22 mouse cellular contexts compared by ENCODE assay signal in the genomic region with DNA sequence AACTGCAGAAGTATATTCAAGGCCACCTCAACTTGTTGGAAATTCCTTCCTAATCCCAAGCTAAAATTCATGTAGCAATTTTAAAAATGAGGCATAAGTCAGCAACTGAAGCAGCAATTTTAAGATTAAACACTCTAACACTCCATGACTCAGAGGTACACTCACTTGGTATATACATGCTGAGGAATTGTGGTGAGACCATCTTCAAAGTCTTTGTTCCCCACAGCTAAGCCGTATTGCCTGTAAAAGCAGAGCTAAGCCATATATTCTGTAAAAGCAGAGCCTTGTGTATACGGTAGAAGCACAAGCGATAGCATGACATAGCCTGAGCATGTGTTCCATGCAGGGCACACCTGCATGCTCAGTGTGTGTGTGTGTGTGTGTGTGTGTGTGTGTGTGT.
DNase-seq lines count a peak whose midpoint lies in the region; ATAC-seq and TF ChIP-seq lines count a peak whose summit lies in the region.
"Had no signal": no experiment of that assay in that cellular context is flagged by ENCODE, and none has a peak within 500 bp of the region (broad histone marks: within the 10 kb centered on the region; RNA-seq: fewer than 3 reads in every experiment).

No protein-coding gene starts in this region.

- H3K4me2 ChIP-seq in midbrain, embryonic 15.5 days: no peak overlapping the region
- H3K4me2 ChIP-seq: forebrain, embryonic 15.5 days; heart, embryonic 12.5 days; hindbrain, embryonic 14.5 days; kidney, embryonic 15.5 days; liver, embryonic 12.5 days had no signal

- H3K79me2 ChIP-seq in MEL (ENCODE audit: control insufficient read depth, insufficient read depth, low read length, poor library complexity): no peaks in the 10 kb centered on the region

- no peak overlapping the region for H3K9ac ChIP-seq in MEL (ENCODE audit: control insufficient read depth, low read depth, low read length, poor library complexity, severe bottlenecking)
- no peak overlapping the region for H3K9ac ChIP-seq in midbrain, embryonic 15.5 days
- H3K9ac ChIP-seq: forebrain, embryonic 15.5 days; heart, embryonic 12.5 days; hindbrain, embryonic 14.5 days; kidney, embryonic 15.5 days; liver, embryonic 12.5 days had no signal

- H3K4me3 ChIP-seq in MEL (ENCODE audit: control insufficient read depth in 1 of 2, insufficient read depth in 1 of 2, low read depth in 2 of 2, low read length in 2 of 2): no peak overlapping the region
- no peak overlapping the region for H3K4me3 ChIP-seq in midbrain, embryonic 15.5 days
- H3K4me3 ChIP-seq: erythroblast, embryonic 14.5 days; forebrain, embryonic 15.5 days; gastrocnemius, adult 2 months; heart, embryonic 12.5 days; kidney, embryonic 15.5 days; liver, embryonic 12.5 days had no signal

- no peaks in the 10 kb centered on the region for H3K4me1 ChIP-seq in MEL (ENCODE audit: control insufficient read depth in 1 of 2, insufficient read depth in 2 of 2, low read length in 2 of 2)
- peaks cover 12% of the 10 kb centered on the region for H3K4me1 ChIP-seq in midbrain, embryonic 15.5 days
- H3K4me1 ChIP-seq: kidney, embryonic 15.5 days; liver, embryonic 12.5 days had no signal

- no peak for TF ChIP-seq RAD21 in MEL (IDR thresholded peaks at IDR 0.05; ENCODE audit: low read depth, low read length)

- no peak for TF ChIP-seq EP300 in MEL (IDR thresholded peaks at IDR 0.05; ENCODE audit: low read depth in 1 of 2, low read length in 2 of 2)

- H3K36me3 ChIP-seq in MEL (ENCODE audit: control insufficient read depth in 1 of 2, insufficient read depth in 2 of 2, low read length in 2 of 2): no peaks in the 10 kb centered on the region
- H3K36me3 ChIP-seq in midbrain, embryonic 15.5 days (replicated peaks): peaks cover 9% of the 10 kb centered on the region; the same call in 1 of the 2 replicates
- H3K36me3 ChIP-seq: heart, embryonic 12.5 days; kidney, embryonic 15.5 days; liver, embryonic 12.5 days had no signal

- TF ChIP-seq CTCF in MEL (IDR thresholded peaks at IDR 0.05 in 2 of 3, conservative IDR thresholded peaks at IDR 0.05 in 1 of 3; ENCODE audit: control insufficient read depth in 1 of 3, insufficient read depth in 1 of 3, low read depth in 2 of 3, low read length in 3 of 3, poor library complexity in 1 of 3, severe bottlenecking in 1 of 3): no peak

- TF ChIP-seq POLR2A in MEL (IDR thresholded peaks at IDR 0.05; ENCODE audit: control insufficient read depth in 1 of 2, insufficient read depth in 1 of 2, low read depth in 1 of 2, low read length in 2 of 2, poor library complexity in 1 of 2): no peak

- H3K27ac ChIP-seq in MEL (ENCODE audit: control insufficient read depth, low read depth, low read length): no peak overlapping the region
- H3K27ac ChIP-seq in midbrain, embryonic 15.5 days: 0 out of 2 replicates have a peak overlapping the region, but pooled peaks have one; percentile 29
- H3K27ac ChIP-seq: forebrain, embryonic 15.5 days; gastrocnemius, adult 2 months; hindbrain, embryonic 14.5 days; kidney, embryonic 15.5 days; liver, embryonic 12.5 days; stomach, postnatal 0 days had no signal

- 0 out of 2 replicates have a peak, but pooled peaks have one; percentile 32 for ATAC-seq in frontal cortex, adult (ENCODE audit: low TSS enrichment)
- ATAC-seq in midbrain, embryonic 15.5 days (replicated peaks): 0 out of 2 replicates have a peak, but pooled peaks have one; percentile 23
- ATAC-seq: forebrain, embryonic 15.5 days; intestine, embryonic 16.5 days; liver, embryonic 12.5 days had no signal

- no peak for DNase-seq in frontal cortex, postnatal 25 days (ENCODE audit: low spot score in 2 of 2)
- peak; percentile 4 for DNase-seq in 416B (ENCODE audit: low read depth)
- DNase-seq in MEL (ENCODE audit: low read depth, low spot score): no peak
- no peak for DNase-seq in T-cell, adult 2 months (ENCODE audit: low spot score)
- DNase-seq in adrenal gland, postnatal 10 days: no peak
- DNase-seq: adrenal gland, postnatal 25 days; cerebellum, adult 9-11 months; gastrocnemius, adult 2 months; heart, postnatal 14 days; kidney, postnatal 4 days; lung, adult 2 months; lung, postnatal 4 days had no signal

- H3K9me3 ChIP-seq in MEL (replicated peaks; ENCODE audit: insufficient read depth, low read length): no peaks in the 10 kb centered on the region
- H3K9me3 ChIP-seq in midbrain, embryonic 15.5 days: no peaks in the 10 kb centered on the region
- H3K9me3 ChIP-seq: forebrain, embryonic 15.5 days; kidney, embryonic 15.5 days; liver, embryonic 12.5 days had no signal

- H3K27me3 ChIP-seq in MEL (ENCODE audit: control insufficient read depth in 1 of 2, insufficient read depth in 2 of 2, low read length in 2 of 2): no peaks in the 10 kb centered on the region
- H3K27me3 ChIP-seq in midbrain, embryonic 15.5 days (replicated peaks): no peaks in the 10 kb centered on the region
- H3K27me3 ChIP-seq: forebrain, embryonic 15.5 days; liver, embryonic 12.5 days had no signal

- WGBS in midbrain, embryonic 15.5 days: 44% methylated on average over 3 of the region's 3 CpGs

TF ChIP-seq in MEL, 35 proteins besides CTCF, POLR2A, EP300 and RAD21:
- TF ChIP-seq UBTF (IDR thresholded peaks at IDR 0.05; ENCODE audit: borderline replicate concordance, insufficient read depth, low read depth, low read length) (no peak), TCF12 (IDR thresholded peaks at IDR 0.05; ENCODE audit: low read depth, low read length) (no peak), MXI1 (IDR thresholded peaks at IDR 0.05; ENCODE audit: low read depth, low read length) (peak; percentile 31; the same call in 1 of the 2 replicates)
